Mouse (Mus musculus) thymus, postnatal 0 days (tissue): ENCODE data around the gene Smurf2. TPM values are rescaled to one million over a fixed set of nuclear protein-coding genes. Genes with fewer than 3 reads are reported as not detected.
A peak's percentile ranks its signal among the peaks of the same experiment; 100 is the strongest.

ENCODE experiments used
- DNase-seq: peaks from one replicate; pipeline ENCODE4 v3.0.0-alpha.2; 2015; ENCODE audit warnings: low spot score
- polyA plus RNA-seq: library from polyadenylated mRNA; unstranded; fragments of >200 nt; fragmentation: Nextera tagmentation; extraction: Ambion mirVana; gene quantifications from 2 replicates; pipeline ENCODE4 v1.2.1, GENCODE M21; 2015

Smurf2 gene
- 7.3 and 8.7 TPM in 2 replicates for polyA plus RNA-seq

- peak; percentile 82 for DNase-seq
These were observed at the start of gene Smurf2 for GRCm38 (mm10) chr11:106920551-106921379. TSS of gene Smurf2 (minus strand) at chr11:106920715.

GRCm38 (mm10) chr11:106969798-106970197 lies 49.3 kb upstream of the Smurf2 start:
- DNase-seq = no peak

GRCm38 (mm10) chr11:106967630-106968029 lies 47.1 kb upstream of the Smurf2 start:
- DNase-seq = no peak

GRCm38 (mm10) chr11:106965881-106966280 lies 45.4 kb upstream of the Smurf2 start:
- no peak for DNase-seq

- DNase-seq = peak; percentile 12
These were observed 41.8 kb upstream of the Smurf2 start for GRCm38 (mm10) chr11:106962310-106962709.

GRCm38 (mm10) chr11:106961471-106962081 lies 41.1 kb upstream of the Smurf2 start:
- DNase-seq = peak; percentile 83

- DNase-seq = no peak
These were observed 38.6 kb upstream of the Smurf2 start for GRCm38 (mm10) chr11:106959121-106959520.

GRCm38 (mm10) chr11:106958407-106959071 lies 38.0 kb upstream of the Smurf2 start:
- no peak for DNase-seq

GRCm38 (mm10) chr11:106957271-106957980 lies 36.9 kb upstream of the Smurf2 start:
- peak; percentile 52 for DNase-seq

GRCm38 (mm10) chr11:106954566-106954965 lies 34.1 kb upstream of the Smurf2 start:
- no peak for DNase-seq

- DNase-seq = no peak
These were observed 33.6 kb upstream of the Smurf2 start for GRCm38 (mm10) chr11:106954116-106954515.

GRCm38 (mm10) chr11:106937306-106937705 lies 16.8 kb upstream of the Smurf2 start:
- peak; percentile 15 for DNase-seq

- no peak for DNase-seq
These were observed 9.9 kb upstream of the Smurf2 start for GRCm38 (mm10) chr11:106930366-106930765.

- DNase-seq = no peak
These were observed 8.4 kb upstream of the Smurf2 start for GRCm38 (mm10) chr11:106928935-106929334.

GRCm38 (mm10) chr11:106927950-106928349 lies 7.4 kb upstream of the Smurf2 start:
- DNase-seq = no peak

- DNase-seq = no peak
These were observed 6.7 kb upstream of the Smurf2 start for GRCm38 (mm10) chr11:106927226-106927625.

GRCm38 (mm10) chr11:106926732-106927131 lies 6.2 kb upstream of the Smurf2 start:
- DNase-seq = no peak

- peak; percentile 30 for DNase-seq
These were observed 634 bp downstream of the Smurf2 start for GRCm38 (mm10) chr11:106919612-106920550.

- DNase-seq = no peak
These were observed 1.6 kb downstream of the Smurf2 start for GRCm38 (mm10) chr11:106918901-106919300.

- DNase-seq = peak; percentile 42
These were observed 9.3 kb downstream of the Smurf2 start for GRCm38 (mm10) chr11:106911257-106911656.
